Mouse (Mus musculus) spleen, adult 2 months (tissue): ENCODE measurements at regions not wholly inside any gene's neighbourhood (a gene's known extent, or its start where the extent isn't known, plus 50 kb on each side); places are given as distances from the start of the nearest gene placed in this dataset.

Source experiments
- DNase-seq, 2 experiments: peaks; one replicate each; pipeline versions ENCODE4 v3.0.0 to v3.0.0-alpha.2; 2012 to 2021; ENCODE audit warnings: low spot score in 2 of 2, low read depth in 1 of 2
- H3K27ac ChIP-seq: fragments of 200-500 bp; 2 replicates; pipeline ENCODE4 v1.5.1; 2012; ENCODE audit warnings: low read length, inconsistent platforms; ENCODE audit not compliant: insufficient read depth
- H3K27me3 ChIP-seq: fragments of 200-500 bp; 2 replicates; pipeline ENCODE4 v1.6.1; 2012; ENCODE audit warnings: mild to moderate bottlenecking, moderate library complexity, low read length, inconsistent platforms; ENCODE audit not compliant: control insufficient read depth, insufficient read depth
- H3K36me3 ChIP-seq: fragments of 200-500 bp; 2 replicates; pipeline ENCODE4 v1.6.1; 2012; ENCODE audit warnings: mild to moderate bottlenecking, low read length, inconsistent platforms; ENCODE audit not compliant: control insufficient read depth, insufficient read depth
- H3K4me1 ChIP-seq: fragments of 200-500 bp; 2 replicates; pipeline ENCODE4 v1.6.1; 2011; ENCODE audit warnings: inconsistent platforms; ENCODE audit not compliant: control insufficient read depth, insufficient read depth, insufficient read length
- H3K4me3 ChIP-seq: fragments of 200-500 bp; 2 replicates; pipeline ENCODE4 v1.5.1; 2011; ENCODE audit warnings: mild to moderate bottlenecking, inconsistent platforms; ENCODE audit not compliant: insufficient read depth, insufficient read length; ENCODE audit errors: extremely low read depth
- CTCF ChIP-seq: fragments of 200-500 bp; IDR thresholded peaks from 2 replicates; pipeline ENCODE4 v1.5.1; 2011; ENCODE audit warnings: mild to moderate bottlenecking, inconsistent platforms; ENCODE audit not compliant: insufficient read depth, insufficient read length, insufficient replicate concordance; ENCODE audit errors: extremely low read depth
- POLR2A ChIP-seq: fragments of 200-500 bp; IDR thresholded peaks from 2 replicates; pipeline ENCODE4 v1.6.1; 2011; ENCODE audit warnings: low read depth, low read length, inconsistent platforms
- WGBS: fragments of 180-500 bp; shearing (Covaris S2); methylation state at CpG from one replicate; pipeline ENCODE4 v1.1.7; 2018; 5-methylcytosine and 5-hydroxymethylcytosine counted together

- Histone ChIP-seq H3K4me1 (no peaks in the 10 kb centered on the region), H3K36me3 (no peaks in the 10 kb centered on the region), H3K27ac (no peak overlapping the region), H3K4me3 (no peak overlapping the region), H3K27me3 (no peaks in the 10 kb centered on the region)
- no peak for DNase-seq
- WGBS, result 82% methylated on average over 11 of the region's 11 CpGs
- TF ChIP-seq POLR2A (no peak), CTCF (no peak)
These were observed 121.2 kb upstream of the Gm5148 start for GRCm38 (mm10) chr3:37845313-37846023.

GRCm38 (mm10) chr3:37844731-37845312 lies 120.5 kb upstream of the Gm5148 start:
- H3K27me3 ChIP-seq, result no peaks in the 10 kb centered on the region
- H3K4me3 ChIP-seq, result no peak overlapping the region
- H3K36me3 ChIP-seq, result no peaks in the 10 kb centered on the region
- DNase-seq, result no peak
- H3K4me1 ChIP-seq, result no peaks in the 10 kb centered on the region
- no peak overlapping the region for H3K27ac ChIP-seq
- TF ChIP-seq CTCF (no peak), POLR2A (no peak)
- 87% methylated on average over 8 of the region's 8 CpGs for WGBS

- WGBS, result 92% methylated on average over 7 of the region's 7 CpGs
- TF ChIP-seq POLR2A, result no peak
- no peak for TF ChIP-seq CTCF
- H3K27me3 ChIP-seq, result no peaks in the 10 kb centered on the region
- H3K36me3 ChIP-seq, result no peaks in the 10 kb centered on the region
- no peaks in the 10 kb centered on the region for H3K4me1 ChIP-seq
- no peak for DNase-seq
- no peak overlapping the region for H3K27ac ChIP-seq
- no peak overlapping the region for H3K4me3 ChIP-seq
These were observed 118.0 kb upstream of the Gm5148 start for GRCm38 (mm10) chr3:37842289-37842688.

DNA sequence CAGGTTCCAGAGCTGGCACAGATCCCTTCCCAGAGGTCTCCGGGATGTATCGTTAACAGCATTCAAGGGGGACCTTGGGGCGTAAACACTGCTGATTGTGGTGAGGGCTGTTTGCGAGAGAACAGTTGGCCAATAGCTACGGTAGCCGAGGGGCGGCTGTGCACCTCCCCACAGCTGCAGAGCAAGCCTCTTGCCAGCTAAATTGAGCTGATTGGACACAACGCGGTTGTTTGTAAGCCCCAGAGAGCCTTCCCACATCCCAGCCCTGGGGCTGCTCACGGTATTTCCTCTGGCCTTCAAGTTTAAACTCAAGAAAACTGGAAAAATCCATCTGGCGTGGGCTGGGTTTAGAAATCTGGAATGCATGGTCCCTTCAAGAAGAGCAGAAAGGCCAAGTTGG lies 114.6 kb upstream of the Gm5148 start:
- no peak for TF ChIP-seq POLR2A
- TF ChIP-seq CTCF, result no peak

DNA sequence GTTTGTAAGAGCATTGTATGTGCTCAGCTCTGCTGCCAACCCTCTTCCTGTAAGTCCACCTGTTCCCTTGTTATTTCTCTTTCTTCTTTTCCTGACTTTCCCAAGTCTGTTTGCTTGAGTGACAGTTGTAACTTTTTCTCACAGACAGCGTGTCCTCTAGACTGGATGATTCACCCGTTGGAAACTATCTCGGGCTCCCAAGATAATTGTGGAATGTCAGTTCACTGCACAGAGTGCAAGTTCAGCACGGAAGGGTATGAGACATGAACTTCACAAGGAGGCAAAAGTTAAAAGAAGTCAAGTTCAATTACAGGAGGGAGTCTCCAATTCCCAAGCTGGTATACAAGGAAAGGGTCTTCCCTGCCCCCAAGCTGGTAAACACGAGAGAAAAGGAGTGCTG lies 112.5 kb upstream of the Gm5148 start:
- TF ChIP-seq CTCF (no peak), POLR2A (no peak)
- Histone ChIP-seq H3K4me1 (no peaks in the 10 kb centered on the region), H3K4me3 (no peak overlapping the region), H3K27ac (no peak overlapping the region), H3K36me3 (no peaks in the 10 kb centered on the region), H3K27me3 (no peaks in the 10 kb centered on the region)
- 84% methylated on average over 5 of the region's 5 CpGs for WGBS
- DNase-seq, result no peak

More for the DNA sequence above, 114.6 kb upstream of the Gm5148 start:
- Histone ChIP-seq H3K4me1 (no peaks in the 10 kb centered on the region), H3K36me3 (no peaks in the 10 kb centered on the region), H3K27me3 (no peaks in the 10 kb centered on the region), H3K27ac (no peak overlapping the region), H3K4me3 (no peak overlapping the region)
- DNase-seq, result no peak
- WGBS, result 95% methylated on average over 11 of the region's 11 CpGs

GRCm38 (mm10) chr3:37835687-37836086 lies 111.4 kb upstream of the Gm5148 start:
- Histone ChIP-seq H3K36me3 (no peaks in the 10 kb centered on the region), H3K4me3 (no peak overlapping the region), H3K27me3 (no peaks in the 10 kb centered on the region), H3K27ac (no peak overlapping the region), H3K4me1 (no peaks in the 10 kb centered on the region)
- no peak for DNase-seq
- TF ChIP-seq POLR2A, result no peak
- 92% methylated on average over 2 of the region's 2 CpGs for WGBS

DNA sequence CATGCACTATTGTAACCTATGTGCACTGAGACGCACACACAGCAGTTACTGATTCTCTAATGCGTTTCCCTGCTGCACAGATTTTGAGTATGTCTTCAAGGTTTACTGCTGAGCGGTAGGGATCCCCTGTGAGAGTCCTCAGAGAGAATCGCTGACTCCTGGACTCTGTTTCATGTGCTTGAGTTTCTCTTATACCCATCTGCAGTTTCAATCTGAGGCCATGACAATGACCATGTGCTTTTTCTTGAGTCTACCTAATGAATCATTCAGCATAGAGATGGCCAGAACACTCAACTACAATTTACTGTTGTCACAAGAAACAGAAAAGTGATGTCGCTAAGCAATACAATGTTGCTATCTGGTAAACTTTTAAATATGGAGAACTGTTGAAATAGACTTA lies 110.8 kb upstream of the Gm5148 start:
- 93% methylated on average over 5 of the region's 5 CpGs for WGBS
- Histone ChIP-seq H3K36me3 (no peaks in the 10 kb centered on the region), H3K4me3 (no peak overlapping the region), H3K27ac (no peak overlapping the region), H3K4me1 (no peaks in the 10 kb centered on the region), H3K27me3 (no peaks in the 10 kb centered on the region)
- no peak for DNase-seq
- no peak for TF ChIP-seq CTCF
- TF ChIP-seq POLR2A, result no peak
